Mouse (Mus musculus) naive thymus-derived CD4-positive, alpha-beta T cell, adult 2 months (primary cell): ENCODE measurements around the gene Gsta4.
"Not testable (repeated sequence)": the region's sequence is repeated elsewhere in the genome, so short reads cannot be mapped to it uniquely, and the experiment has no call there.

ENCODE experiments used
- DNase-seq: peaks from one replicate; pipeline ENCODE4 v3.0.0-alpha.2; 2011; ENCODE audit warnings: low read depth

Gsta4 gene

DNA sequence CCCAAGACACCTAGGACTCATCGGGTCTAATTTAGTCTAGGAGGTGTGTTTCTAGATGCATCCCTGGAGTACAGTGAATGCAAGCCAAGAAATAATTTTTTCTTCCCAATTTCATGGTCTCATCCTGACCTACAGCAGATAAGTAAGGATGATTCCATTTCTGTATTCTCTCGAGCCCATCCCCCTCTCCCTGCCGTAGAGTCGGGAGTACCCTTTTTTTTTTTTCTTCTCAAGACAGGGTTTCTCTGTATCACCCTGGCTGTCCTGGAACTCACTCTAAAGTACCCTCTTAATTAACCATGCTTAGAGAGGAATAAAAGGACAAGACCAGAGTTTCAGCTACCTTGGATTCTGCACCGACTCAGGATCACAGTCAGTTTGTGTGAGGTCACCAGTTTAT, 4.4 kb upstream of the Gsta4 start:
- DNase-seq = no peak

DNA sequence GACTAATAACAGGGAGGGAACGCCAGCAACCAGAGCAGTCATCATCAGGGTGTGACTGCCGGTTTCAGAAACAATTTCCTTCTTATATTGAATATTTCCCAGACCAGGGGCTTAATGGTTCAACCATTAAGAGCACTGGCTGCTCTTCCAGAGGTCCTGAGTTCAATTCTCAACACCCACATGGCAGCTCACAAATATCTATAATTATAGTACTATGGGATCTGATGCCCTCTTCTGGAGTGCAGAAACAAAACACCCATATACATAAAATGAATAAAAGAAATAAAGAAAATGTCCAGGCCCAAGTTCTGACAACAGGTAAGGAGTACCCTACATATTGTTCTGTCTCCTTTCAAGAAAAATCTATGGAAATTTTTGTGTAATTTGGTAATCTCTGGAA, 3.5 kb upstream of the Gsta4 start:
- peak; percentile 8 for DNase-seq

DNA sequence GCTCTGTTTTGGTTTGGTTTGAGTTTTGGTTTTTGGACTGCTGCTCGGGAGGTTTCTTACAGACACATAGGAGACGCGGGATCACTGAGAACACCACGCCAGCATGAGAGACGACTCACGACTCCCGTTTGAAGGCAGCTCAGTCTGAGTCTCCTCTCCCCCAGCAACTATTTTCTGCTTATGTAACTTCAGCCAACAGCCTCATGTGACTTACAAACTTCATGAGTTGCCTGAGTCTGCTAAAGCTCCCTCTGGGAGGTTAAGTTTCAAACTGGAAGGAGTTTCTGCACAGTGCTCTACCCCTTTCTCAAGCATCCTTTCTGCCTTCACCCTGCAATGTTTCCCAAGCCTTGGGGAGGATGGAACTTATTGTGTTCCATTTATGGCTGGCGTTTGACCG, 3.1 kb downstream of the Gsta4 start:
- DNase-seq = no peak

DNA sequence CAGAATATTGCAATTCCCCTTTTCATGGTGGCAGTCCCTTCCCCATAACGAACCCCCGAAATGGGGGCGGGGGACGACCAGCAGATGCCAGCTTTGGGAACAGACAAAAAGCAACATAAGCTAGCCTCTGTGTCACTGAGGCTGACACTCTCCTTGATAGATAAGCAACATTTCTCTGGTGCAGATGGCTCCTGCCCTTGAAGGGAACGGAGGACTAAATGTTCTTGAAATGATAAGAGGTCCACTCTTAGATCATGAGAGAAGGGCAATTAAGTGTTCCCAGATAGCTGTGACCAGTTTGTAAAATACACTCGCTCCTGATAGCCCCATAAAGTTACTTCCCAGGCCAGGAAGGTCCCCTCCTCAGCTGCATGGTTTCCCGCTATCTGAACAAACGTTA, 6.3 kb downstream of the Gsta4 start:
- DNase-seq = no peak

DNA sequence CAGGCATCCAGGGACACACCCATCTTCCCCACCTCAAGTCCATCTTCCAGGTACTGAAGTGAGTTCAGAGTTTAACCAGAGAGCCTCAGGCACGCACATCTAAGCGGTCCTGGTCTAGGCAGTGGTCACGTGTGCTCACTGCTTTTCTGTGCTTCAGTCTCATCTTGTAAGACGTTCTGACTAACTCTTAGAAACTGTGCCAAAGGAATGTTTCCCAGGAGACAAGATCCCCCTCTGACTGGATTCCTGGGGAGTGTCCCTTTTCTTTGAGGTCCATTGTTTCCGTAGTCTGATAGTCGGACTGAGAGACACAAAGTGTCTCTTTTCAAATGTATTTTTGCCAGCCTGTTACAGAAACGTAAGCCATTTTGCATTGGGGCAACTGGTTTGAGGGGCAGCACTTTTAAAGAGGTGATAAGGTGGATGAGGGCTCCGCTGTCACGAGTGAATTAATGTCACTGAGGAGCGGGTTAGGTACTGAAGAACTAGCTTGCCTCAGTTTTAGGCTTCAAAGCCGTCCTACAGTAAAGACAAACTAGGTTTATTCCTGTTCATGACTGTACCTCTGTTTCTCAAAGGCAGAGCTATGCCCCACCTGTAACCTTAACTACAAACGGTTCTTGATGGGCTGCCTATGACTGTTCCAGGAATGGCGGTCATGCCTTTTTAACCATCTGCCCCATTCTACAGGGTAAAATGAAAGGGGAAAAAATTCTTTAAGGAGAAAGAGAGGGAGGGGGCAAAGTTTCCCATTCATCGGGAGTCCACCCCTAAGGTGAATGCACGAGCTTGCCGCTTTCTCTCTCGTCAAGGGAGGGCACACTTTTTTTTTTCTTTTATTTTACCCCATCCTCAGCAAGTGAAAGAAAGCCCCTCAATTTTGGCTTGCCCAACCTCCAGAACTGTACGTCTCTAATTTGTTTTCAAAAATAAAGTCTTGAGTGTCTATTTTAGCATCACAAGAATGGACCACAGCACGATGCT, 8.4 kb downstream of the Gsta4 start:
- peak; percentile 33 for DNase-seq

DNA sequence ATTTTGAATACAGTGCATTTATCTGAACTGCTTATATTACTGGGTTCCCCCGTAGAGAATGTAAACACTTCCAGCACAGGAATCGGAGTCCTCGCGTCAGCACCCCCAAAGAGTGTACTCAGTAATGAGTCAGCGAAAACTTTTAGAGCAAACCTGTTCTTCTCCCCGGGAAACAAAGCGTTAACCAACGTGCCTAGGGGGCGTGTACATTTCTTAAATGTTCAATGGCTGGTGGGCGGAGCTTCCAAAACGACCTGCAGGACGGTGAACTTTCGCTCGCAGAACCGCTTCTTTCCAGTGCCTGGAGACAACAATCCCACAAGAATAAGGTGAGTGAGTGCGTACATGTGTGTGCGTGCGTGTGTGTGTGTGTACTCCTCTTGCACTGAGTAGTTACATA, 9.2 kb downstream of the Gsta4 start:
- peak; percentile 87 for DNase-seq

DNA sequence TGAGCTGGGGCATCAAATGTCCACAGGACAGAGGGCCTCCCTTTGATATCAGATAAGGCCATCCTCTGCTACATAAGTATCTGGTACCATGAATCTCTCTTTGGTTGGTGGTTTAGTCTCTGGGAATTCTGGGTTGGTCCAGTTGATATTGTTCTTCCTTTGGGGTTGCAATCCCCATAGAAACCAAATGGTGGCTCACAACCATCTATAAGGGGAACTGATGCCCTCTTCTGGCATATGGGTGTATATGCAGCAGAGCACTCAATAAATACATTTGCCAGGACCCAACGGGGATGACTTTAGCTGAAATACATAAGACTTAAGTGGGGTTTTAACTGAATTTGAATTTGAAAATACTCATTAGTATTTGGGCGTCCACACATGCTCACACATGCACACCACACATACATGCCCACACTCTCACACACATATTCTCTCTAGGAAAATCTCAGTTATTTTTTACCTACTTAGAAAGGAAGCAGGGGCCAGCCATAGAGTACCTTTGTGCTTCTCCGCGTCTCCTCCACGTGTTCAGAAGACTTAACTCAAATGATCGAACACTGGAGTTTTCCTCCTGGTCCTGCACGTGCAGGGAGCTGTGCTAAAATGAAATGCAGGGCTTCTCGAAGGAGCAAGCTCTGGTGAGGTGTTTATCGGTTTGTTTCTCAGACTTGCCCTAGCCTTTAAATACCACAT, 11.5 kb downstream of the Gsta4 start:
- peak; percentile 88 for DNase-seq

DNA sequence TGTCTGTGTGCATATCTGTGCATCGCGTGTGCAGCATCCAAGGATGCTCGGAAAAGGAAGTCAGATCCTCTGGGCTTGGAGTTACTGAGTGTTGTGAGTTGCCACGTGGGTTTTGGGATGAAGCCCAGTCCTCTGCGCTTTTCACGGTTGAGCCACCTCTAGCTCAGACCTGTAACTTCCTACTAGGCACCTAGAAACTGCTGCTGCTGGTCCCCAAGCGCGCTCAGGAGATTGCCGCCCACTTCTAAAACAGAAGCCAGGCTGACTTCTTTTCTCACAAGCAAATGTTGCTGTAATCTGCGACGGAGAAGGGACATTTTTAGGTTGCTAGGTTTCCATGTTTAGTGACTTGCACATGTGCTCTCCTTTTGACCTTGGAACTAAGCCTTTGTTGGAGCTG, 12.5 kb downstream of the Gsta4 start:
- DNase-seq = no peak

DNA sequence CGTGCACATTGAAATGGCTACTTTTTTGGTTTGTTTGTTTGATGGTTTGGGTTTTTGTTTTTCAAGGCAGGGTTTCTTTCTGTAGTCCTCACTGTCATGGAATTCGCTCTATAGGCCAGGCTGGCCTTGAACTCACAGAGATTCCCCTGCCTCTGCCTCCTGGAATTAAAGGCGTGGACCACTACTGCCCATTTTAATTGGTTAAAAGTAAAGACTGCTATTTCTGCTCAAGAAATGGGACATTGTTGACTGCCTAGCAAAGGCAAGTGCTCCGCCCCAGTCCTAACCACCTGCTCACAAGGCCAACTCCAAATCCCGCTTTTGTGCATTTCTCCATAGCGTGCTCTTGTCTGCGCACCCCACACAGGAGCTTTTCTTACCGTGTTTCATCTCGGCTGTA, 15.2 kb downstream of the Gsta4 start:
- DNase-seq = no peak

DNA sequence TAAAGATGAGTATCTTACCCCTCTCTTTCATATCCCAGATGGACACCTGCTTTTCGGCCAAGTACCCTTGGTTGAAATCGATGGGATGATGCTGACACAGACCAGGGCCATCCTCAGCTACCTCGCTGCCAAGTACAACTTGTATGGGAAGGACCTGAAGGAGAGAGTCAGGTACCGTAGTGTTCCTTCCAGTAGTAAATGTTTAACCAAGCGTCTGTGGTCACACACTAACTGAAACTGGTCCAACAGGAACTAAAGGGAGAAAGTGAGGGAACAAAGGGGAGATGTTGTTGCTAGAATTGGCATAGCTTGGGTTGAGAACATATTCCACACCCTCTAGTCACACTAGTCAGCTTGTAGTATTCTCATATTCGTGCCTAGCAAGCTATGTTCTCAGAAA, 21.6 kb downstream of the Gsta4 start:
- DNase-seq = no peak

DNA sequence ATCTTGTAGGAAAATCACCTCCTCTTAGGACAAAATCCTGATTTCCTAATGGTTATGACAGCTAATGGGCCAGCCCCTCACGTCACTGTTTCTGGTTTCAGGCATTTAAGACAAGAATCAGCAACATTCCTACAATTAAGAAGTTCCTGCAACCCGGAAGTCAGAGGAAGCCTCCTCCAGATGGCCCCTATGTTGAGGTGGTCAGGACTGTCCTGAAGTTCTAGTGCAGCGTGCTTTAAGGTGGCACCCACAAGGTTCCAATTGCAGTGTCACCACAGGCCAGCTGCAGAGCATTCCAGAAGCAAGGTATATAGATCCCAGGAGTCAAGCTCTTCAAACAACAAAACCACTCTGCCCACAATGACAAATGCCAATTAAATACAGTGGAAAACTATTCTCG, 26.4 kb downstream of the Gsta4 start:
- no peak for DNase-seq

DNA sequence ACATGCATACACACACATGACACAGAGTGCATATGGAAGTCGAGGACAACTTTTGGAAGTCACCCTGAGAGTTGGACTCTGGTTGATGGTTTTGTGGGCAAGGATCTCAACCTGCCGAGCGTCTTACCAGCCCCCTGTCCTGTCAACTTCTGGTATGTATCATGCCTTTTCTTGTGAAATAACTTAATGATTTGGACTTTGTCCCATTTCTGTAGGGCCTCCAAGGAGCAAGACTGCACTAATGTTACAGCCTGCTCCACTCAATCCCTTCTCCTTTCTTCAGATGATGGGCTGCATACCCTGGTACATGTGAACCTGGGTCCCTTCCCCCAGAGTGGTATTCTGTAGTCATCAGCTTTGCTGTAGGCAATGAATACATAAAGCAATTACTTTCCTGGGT, 27.5 kb downstream of the Gsta4 start:
- no peak for DNase-seq

DNA sequence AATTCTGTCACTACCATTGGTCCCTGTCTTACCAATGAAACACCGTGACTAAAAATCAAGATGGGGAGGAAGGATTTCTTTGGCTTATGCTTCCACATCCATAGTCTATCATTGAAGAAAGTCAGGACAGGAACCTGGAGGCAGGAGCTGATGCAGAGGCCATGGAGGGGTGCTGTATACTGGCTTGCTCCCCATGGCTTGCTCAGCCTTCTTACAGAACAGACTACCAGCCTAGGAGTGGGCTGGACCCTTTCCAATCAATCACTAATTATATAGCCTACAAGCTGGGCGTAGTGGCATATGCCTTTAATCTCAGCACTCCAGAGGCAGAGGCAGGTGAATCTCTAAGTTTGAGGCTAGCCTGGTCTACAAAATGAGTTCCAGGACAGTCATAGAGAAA, 28.2 kb downstream of the Gsta4 start:
- no peak for DNase-seq

DNA sequence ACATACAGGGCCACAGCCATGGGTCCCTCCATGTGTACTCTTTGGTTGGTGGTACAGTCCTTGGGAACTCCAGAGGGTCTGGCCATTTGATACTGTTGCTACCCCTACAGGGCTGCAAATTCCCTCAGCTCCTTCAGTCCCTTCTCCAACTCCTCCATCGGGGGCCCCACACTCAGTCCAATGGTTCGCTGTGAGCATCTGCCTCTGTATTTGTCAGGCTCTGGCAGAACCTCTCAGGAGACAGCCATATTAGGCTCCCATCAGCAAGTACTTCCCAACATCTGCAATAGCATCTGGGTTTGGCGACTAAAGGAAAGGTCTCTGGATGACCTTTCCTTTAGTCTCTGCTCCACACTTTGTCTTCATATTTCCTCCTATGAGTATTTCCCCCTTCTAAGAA, 28.9 kb downstream of the Gsta4 start:
- DNase-seq = no peak

DNA sequence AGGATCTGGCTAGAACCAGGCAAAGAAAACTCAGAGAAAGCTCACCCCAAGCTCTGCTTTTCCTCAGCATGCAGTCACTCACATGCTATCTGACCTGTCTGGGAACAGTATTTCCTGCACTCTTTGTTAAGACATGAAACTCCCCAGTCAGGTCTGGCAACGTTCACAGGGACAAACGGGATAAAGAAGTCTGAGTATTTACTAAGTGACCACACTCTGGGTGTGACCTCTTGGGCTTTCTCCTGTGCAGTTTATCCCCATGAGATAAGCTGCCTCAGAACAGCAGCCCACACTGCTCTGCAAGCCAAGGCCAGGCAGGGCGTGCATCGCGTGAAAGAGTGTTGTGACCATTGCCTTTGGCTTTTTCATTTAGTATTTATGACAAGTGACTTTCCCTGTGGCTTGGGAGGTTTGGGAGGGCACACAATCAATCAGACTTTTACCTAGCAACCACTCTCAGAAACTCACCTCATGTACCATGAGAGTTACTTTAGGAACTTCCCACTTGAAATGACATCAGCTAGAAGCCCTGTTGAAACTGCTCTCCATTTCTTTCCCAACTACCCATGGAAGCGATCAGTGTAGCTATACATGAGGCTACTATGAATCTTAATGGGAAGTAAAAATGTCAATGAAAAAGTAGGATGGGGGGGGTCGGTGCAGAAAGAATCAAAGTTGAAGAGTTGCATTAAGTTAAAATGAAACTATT, 29.9 kb downstream of the Gsta4 start:
- DNase-seq = no peak

DNA sequence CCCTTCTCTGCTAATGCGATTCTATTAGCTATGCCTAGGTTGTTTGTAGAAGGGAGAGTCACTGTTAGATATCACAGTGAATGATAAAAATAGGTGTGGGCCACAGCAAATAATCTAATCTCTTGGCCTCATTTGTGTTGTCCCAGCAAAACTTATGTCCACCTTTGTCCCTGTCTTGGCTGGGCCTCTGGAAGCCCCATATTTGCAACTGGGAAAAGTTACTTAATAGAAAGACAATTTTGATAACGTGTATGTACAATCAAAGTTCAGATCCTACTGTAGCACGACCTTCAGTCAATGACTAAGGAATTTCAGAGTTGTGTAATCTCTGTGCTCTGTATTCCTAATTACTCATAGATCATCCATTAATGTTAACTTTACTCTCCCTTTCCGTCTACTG, 34.5 kb downstream of the Gsta4 start:
- DNase-seq = no peak

DNA sequence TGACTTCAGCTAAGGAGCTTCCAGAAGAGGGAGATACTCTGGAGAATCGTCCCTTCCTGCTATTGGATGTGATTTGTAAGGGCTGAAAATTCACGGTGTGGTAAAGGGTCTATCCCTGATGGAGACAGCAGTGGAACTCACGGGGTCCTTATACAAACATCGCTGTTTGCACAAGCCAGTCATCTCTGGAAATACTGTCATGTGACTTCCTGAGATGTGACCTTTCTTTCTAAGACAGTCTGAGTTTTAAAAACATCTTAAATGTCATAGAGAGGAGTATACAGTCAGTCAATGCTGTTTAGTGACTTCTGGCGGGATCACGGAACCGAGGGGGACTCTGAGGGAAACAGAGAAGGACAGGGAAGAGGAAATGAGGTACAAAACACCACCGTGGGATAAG, 40.0 kb downstream of the Gsta4 start:
- DNase-seq = peak; percentile 6

DNA sequence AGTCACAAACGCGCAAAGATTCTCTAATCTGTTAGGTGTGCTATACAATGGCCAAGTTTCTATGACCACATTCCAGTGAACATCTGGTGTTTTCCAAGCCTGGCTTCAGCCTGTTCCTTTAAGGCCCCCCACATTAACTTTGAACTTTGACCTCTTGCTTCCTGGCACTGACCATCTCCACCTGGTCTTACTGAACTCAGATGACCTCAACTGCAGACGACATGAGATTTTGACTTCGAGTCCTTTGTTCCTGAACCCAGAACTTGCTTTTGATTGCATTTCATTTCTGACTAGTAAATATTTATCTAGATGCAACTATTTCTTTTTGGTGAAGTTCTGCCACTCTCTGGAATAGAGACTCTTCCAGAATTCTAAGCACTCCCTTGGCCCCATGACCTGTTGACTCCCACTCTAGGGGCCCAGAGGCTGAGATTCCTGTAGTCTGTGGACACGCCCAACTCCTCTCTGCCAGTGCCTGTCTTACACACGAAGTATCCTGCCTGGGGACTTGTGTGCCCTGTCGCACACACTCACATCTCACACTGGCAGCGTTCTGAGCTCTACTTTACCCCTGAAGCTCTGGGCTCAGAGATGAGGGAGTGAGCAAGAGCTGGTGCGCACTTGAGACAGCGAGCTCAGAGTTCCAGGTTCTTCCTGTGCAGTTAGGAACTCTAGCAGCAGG, 40.8 kb downstream of the Gsta4 start:
- no peak for DNase-seq

DNA sequence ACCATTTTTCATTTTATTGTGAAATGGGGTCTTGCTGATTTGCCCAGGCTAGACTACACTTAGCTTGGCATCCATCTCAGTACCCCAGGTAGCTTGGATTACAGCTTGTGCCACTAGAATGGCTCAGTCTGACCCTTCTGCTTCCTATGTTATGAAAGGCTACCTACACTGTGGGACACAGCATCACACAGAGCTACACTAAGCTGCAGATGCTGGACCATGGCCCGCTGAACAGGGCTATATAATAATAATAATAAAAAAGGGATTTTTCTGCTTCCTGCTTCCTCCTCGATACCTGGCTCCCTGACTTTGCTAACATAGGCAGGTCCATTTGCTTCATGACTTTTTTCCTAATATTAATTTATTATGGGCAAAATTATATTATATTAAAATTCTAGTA, 41.8 kb downstream of the Gsta4 start:
- DNase-seq = no peak

DNA sequence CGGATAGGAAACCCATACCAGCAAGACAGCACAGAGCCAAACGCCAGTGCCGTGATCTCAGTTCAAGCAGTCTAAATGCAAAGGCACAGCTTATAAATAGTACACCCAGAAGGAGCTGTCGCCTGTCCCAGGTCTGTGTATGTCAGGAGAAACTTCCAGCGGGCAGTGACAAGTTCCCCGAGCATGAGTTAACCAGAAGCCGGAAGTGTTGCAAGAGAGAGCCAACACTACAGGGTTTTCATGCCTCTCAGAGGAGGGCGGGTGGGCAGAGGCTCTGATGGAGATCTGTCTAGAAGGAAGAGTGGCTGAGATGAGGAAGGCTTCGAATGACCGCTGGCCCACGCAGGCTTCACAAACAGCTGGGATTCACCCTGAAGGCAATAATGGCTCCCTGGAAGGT, 42.7 kb downstream of the Gsta4 start:
- no peak for DNase-seq

DNA sequence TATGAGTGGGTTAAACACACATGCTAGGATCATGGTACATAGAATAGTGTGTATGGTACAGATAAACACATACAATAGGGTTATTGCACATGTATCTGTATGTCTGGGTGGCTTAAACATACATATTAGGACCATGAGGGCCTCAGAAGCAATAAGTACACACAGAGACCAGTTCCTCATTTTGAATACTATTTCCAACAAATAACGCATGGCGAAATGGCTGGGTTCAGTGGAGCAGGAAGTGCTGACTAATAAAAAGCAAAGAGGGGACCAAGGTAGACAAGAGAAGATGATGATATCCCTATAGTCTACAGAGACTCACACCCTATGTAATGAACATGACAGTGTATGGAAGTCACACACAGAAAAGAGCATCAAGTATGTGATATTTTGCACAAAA, 45.5 kb downstream of the Gsta4 start:
- no peak for DNase-seq

DNA sequence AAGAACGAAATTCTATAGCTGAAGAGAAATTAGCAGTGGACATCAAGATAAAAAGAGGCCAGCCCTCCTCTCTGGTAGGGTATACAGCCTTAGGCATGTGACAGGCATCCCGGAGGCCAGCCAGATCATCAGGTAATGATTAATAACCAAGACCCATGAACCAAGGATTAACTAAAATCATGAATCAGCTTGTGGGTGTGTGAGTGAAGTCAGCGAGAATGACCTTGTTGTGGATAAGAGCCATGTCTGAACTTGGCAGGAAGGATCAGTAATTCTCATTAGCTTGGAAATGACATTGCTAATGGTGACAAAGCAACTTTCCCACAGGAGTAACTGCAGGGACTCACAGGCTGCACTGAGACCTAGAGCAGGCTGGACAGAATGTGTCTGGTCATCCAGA, 47.1 kb downstream of the Gsta4 start:
- DNase-seq = not testable (repeated sequence)
